Mouse (Mus musculus) spleen, postnatal 36 days (tissue): ENCODE measurements around the gene Ptprm.

Source experiments
- DNase-seq, 2 experiments: peaks; one replicate each; pipeline ENCODE4 v3.0.0; 2022; ENCODE audit warnings: low spot score in 2 of 2, mixed read lengths in 1 of 2

Gene Ptprm

DNA sequence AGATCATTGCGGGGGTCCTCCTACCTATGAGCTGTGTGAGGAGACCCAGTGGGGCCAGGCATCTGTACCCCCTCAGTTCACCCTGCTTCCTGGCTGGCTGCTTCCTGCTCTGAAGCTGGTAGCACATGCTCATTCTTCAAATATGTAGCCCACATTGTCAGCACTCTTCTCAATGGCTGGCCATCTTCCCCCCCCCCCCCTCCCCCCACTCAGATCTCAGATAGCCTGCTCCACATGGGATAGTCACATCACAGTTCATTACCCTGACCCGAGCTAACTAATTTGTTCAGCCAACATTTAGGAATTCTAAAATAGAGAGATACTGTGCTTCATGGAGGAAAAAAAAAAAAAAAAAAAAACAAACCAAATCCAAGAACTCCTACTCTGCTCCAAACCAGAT is 679.6 kb downstream of the Ptprm start:
- DNase-seq: no peak

DNA sequence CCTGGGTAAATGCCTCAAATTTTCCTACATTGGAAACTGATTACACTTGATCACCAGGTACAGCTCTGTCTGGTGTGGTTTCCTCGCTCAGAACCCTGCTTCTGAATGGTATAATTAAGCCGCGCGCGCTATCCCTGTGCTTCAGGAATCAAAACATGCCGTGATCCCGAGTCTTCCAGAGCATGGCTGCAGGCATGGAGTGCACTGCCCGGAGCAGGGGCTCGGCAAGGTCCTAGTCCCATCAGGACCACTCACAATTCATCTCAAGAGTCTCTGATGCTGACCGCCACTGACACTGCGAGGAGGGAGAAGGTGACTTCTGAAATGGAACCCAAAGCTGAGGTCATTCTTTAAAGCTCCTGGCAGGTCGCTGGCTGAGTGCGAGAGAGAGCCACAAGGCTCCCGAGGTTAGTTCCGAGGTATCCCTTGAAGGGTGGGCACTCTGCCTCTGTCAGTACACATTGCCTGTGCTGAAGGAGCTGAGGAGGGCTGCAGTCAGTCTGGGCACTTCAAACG is 682.5 kb downstream of the Ptprm start:
- DNase-seq: no peak

DNA sequence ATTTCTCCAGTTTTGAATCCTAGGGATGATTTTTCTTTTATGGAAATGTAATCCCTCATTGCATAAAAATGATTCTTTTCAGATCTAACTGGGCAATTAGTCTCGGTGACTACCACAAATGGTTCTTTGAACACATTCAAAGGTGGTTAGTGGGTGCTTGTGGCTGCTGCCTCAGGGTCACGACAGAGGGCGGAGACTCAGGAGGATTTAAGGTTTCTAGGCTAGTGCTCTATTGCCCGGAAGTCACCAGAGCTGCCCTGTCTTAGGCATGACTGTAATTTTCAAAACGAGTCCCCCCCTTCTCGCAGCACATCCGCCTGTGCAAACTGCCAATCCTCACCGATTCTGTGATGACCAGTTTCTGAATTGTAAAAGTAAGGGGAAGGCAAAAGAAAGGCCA is 683.0 kb downstream of the Ptprm start:
- no peak for DNase-seq

DNA sequence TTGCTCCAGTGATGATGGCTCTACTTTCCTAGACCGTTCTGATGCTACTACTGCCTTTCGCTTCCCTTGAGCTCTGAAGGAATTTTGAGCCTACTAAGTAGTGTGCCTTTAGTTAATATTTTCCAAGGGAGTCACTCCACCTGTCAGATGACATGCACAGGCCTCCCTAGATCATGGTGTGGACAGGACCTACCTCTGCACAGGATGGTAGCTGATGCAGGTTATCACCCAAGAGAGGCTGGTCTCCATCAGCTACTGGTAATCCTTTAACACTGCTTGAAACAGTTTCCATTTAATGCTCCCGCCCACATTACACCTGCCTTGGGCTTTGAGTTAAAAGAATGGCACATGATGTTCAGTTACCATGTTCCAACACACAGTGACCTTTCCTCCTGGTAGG is 688.5 kb downstream of the Ptprm start:
- no peak for DNase-seq

DNA sequence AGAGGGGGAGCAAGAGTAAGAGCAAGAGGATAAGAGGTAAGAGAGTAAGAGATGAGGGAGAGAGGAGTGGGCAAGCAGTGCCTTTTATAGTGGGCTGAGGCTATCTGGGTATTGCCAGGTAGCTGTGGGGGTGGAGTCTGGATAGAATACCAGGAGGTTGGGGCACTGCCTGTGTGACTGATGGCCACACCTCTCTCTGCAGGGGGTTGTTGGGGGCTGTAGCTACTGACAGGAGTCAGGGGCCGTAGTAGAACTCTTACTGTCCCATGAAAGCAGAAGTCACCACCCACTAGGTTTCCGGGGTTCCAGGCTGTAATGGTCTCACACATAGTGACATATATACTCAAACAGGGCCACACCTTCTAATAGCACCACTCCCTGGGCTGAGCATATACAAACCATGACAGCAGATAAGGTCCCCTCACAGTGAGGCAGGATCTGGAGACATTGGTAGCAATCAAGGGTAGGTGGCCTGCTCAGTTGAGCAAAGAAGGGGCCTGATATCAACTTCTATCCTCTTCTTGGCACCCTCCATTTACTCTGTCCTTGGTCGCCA is 689.0 kb downstream of the Ptprm start:
- DNase-seq: no peak

DNA sequence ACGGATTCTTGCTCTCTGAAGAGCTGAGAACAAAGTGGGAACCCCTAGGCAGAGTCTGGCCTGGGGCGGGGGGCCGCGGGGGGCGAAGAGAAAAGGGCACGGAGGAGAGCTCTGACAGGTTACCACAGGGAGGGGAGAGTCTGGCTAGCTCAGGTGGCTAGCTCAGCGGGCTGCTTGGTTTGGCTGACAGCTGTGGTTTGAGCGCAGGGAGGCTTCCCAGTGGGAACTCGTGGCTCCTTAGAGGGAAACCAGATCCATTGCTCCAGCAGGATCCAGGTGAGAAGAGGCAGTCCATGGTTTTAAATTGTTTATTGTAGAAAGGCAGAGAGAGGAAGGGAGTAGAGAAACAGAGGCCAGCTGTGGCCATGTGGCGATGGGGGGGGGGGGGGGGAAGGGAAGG is 689.5 kb downstream of the Ptprm start:
- DNase-seq: no peak

DNA sequence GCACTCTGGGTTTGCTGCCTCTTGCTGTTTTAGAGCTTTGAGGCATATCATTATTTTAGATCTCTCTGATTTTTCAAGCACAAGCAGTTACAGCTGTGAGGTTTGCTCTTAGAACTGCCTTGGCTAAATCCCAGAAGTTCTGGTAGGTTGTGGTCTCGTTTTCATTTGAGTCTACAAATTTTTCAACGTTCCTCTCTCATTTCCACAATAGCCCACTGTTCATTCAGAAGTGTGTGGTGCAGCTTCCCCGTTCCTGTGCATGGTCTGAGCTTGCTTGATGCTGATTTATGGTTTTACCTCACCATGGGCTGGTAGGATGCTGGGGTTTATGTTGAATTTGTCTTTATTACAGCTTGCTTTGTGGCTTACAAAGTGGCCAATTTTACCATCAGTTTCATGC is 695.0 kb downstream of the Ptprm start:
- no peak for DNase-seq

DNA sequence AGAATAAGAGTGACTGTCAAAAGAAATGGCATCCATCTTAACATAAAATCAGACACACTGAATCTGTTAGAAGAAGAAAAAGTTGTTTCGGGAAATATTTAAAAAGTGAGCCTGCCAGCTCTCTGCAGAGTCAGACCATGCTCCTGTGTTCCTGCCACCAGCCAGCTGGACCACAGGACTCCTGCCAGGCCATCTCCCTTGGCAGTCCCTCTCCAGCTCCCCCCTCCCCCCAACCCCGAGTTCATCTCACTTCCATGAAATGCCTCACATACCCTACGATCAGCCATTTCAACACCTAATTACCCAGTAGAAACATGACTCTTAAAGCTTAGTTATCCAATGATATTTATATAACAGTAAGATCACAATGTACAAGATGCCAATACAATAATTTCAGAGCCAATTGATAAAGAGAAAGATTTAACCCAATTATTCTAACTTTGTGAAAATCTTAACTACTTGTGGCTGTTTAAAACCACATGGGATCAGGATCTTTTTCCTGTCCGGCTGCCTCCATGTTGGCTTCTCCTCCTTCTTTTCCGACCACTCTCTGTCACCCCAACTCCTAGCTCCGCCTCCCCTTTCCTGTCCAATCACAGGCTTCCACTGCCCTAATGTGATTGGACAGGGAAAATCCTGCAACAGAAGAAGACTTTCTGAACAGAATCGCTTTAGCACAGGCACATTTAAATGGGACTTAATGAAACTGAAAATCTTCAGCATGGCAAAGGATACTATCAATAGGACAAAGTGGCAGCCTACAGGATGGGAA is 716.1 kb downstream of the Ptprm start:
- DNase-seq: no peak

DNA sequence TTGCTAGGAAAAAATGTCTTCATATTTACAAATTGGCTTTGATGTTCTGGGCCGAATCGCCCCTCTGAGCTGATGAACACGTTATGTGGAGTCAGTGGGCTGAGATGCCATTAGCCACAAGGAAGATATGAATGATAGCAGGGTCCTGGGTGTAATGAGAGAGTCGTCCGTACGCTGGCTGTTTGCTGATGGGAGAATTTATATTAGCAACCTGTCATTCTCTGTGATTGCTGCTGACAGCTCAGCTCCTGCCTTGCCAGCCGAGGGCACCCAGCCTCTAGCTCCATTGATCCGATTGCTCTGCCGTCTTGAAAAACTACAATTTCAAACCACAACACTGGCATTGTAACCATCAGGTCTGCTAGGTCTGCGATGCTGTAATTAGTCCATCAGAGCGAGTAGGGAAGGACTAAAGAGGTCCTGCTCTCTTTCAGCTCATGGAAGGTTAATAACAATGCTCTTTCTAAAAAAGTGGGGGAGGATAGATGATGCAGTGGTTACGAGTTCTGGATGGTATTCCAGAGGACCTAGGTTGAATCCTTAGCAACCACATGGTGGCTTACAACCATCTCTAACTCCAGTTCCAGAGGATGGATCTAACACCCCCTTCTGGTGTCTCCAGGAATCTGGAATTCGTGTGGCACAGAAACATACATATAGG is 734.1 kb downstream of the Ptprm start:
- DNase-seq: no peak

DNA sequence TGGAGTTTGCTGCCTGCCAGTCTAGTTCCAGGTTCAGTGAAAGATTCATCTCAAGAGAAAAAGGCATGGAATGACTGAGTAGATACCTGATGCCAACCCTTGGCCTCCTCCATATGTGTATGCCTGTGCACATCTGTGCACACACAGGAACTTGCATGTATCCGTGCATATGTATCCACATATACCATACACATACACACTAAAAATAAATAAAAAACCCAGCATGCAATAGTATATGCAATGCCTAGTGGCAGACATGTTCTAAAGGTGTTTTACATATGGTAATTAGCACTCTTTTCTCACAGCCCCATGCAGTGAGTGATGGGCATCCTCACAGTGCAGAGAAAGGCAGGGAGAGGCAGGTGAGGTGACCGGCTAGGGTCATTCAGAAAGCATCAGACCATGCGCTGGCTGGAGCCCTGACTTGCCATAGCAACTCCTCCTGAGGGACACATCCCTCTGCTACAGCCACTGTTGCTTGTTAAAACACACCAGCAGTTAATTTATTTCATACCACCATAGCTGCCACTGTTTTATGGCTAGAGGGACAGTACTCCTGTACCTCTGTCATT is 734.9 kb downstream of the Ptprm start:
- DNase-seq: no peak
